Mouse (Mus musculus) cerebellum, adult 11 months (tissue): ENCODE measurements around the gene Olfr855.
A peak's percentile ranks its signal among the peaks of the same experiment; 100 is the strongest.

Experiments
- DNase-seq: peaks from one replicate; pipeline ENCODE4 v3.0.0; 2022

Olfr855 gene

DNA sequence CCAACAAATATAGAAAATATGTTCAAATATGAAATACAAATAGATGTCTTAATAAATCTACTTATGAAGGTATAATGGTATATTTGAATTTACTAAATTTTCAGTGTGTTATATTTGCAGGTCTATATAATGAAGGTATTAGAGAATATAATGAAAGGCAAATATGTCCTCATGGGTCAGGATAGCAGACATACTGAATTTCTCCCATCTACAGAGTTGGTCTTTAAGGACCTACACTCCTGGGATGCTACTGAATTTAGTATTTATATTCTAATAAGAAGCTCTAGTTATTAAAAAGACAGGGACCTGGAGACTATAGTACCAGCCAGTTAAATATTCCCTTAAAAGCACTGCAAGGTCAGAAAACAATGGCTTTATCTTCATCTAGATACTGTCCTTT lies at the start of gene Olfr855:
TSS of gene Olfr855 (plus strand) at position 301 of the 400 bp plus-strand sequence.
- DNase-seq = no peak

DNA sequence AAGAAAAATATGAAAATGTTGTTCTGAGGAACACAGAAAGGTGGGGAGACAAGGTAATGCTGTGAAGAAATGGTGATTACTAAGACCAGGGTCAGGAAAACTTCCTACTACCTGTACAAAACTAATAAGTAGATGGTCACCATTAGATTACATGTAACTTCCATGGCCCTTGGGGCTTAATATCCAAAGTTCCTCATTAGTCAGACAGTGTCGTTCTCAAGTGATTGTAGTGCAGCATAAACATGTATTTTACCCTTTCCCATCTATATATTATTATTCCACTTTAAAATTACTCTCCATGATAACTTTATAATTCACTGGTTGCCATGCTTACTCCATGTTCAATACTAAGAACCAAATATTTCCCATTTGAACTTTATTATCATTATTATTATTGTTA lies 41.4 kb upstream of the Olfr855 start, which contains the start of gene Olfr853:
TSS of gene Olfr853 (minus strand) at position 101 of the 400 bp plus-strand sequence.
- no peak for DNase-seq

DNA sequence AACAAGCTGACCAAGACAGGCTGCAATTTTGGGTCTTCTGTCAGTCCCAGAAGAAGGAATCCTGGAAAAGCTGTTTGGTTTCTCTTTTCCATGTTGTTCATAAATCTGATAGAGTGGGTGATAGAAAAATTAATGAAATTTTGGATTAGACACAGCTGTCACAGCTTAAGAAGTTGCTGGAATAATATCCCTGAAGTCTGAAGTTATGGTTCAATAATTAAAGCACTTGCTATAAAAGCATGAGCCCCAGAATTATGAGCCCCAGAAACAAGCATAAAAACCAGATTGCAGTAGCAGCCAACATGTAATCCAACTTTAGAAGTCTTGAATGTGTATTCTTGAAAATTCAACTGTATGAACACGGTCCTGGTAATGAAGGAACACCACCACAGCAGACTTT lies 15.1 kb upstream of the Olfr855 start, which contains the start of gene Olfr854:
TSS of gene Olfr854 (minus strand) at position 101 of the 400 bp plus-strand sequence.
- no peak for DNase-seq

- no peak for DNase-seq
Observed at GRCm38 (mm10) chr9:19621297-19621696, 38.9 kb downstream of the Olfr855 start.

DNA sequence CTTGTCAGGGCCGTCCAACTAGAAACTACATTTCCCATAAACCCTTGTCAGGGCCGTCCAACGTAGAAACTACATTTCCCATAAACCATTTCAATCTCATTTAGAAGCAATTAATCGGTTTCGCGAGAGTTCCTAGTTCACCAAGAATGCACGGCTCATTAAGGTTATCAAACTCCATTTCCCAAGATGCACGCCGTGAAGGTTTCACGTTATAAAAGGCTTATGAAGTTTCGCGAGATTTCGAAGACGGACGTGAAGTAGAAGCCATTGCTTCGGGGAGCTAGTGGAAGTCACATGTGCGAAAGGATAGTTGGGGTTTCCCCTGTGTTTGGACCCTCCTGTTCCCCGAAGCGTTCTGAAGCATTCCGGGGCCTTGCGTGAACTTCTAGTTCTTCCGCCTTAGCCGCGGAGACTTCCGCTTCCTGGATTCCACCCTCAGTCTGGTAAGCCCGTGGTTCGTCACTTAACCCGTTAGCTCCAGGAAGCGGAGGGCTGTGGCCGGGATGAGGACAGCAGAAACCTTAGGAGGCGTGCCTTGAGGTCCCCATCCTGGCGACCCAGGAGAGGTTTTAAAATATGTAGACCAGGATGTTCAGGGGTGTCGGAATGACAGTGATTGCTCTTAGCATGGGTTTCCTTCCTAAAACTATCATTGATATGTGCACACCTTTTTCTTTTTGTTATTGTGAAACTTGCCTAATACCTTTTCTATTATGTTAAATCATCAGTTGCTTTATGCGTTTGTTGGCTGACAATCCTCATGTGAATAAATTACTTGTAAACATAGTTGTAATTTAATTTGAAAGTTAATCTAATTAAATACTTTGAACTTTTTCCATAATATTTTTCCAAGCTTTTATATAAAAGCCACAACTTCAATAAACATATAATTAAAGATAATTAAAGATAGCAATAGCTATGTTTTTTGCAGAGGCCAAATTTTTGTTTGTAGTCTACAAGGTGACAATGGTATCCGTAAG lies 39.7 kb downstream of the Olfr855 start, which contains the start of gene Zfp317:
TSS of gene Zfp317 (plus strand) at position 260 of the 980 bp plus-strand sequence.
- DNase-seq = peak; percentile 83

- no peak for DNase-seq
Observed at GRCm38 (mm10) chr9:19629574-19629973, 47.2 kb downstream of the Olfr855 start.
